ENCODE assay signal across 18 mouse cellular contexts in the genomic region with DNA sequence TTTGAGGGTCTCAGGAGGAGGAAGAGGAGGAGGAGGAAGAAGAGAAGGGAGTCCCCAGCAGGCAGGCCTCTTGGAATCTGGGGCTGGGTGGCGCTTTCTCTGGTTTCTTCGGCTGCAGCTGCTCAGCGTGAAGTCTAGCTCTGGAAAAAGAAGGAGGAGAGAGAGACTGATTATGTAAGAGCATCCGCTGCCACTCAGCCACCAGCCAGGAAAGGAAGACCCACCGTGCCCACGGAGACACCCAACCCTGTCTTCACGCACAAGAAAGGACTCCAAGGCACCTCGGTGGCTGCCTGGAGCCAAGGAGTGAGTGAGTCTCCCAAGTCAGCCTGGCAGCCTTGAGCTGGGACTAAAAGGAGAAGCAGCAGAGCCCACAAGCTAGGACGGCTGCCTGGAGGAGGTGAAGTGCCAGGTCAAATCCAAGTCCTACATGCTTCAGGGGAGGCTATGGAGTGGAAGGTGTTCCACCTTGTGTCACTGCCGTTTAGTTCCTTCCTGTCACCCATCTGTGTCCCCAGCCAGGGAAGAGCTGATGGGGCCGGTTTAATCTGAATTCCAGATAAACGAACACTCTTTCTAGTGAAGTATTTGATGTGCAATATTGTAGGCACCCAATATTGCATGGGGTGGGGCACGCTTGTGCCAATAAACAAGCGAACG. TPM values are rescaled to one million over a fixed set of nuclear protein-coding genes. Genes with fewer than 3 reads are reported as not detected.
A peak's percentile ranks its signal among the peaks of the same experiment; 100 is the strongest.
DNase-seq lines count a peak whose midpoint lies in the region; ATAC-seq and TF ChIP-seq lines count a peak whose summit lies in the region.
"Had no signal": no experiment of that assay in that cellular context is flagged by ENCODE, and none has a peak within 500 bp of the region (broad histone marks: within the 10 kb centered on the region; RNA-seq: fewer than 3 reads in every experiment).

No protein-coding gene starts in this region.

- no peak overlapping the region for H3K27ac ChIP-seq in hindbrain, embryonic 13.5 days
- H3K27ac ChIP-seq in hindbrain, embryonic 16.5 days (ENCODE audit: low read depth, low read length) = no peak overlapping the region
- H3K27ac ChIP-seq: heart, embryonic 10.5 days; lung, embryonic 15.5 days had no signal

- H3K4me2 ChIP-seq in hindbrain, embryonic 13.5 days = no peak overlapping the region
- no peak overlapping the region for H3K4me2 ChIP-seq in hindbrain, embryonic 16.5 days (ENCODE audit: low read length)
- H3K4me2 ChIP-seq: lung, embryonic 15.5 days had no signal

- peak; percentile 71 to 84 for DNase-seq in frontal cortex, adult 2 months (ENCODE audit: extremely low spot score in 1 of 2, low spot score in 1 of 2)
- peak; percentile 72 to 81 for DNase-seq in left cerebral cortex, postnatal 36 days (ENCODE audit: low spot score in 2 of 2)
- DNase-seq in adrenal gland, postnatal 10 days = no peak
- DNase-seq in ovary, adult 18-20 months (ENCODE audit: low spot score) = no peak
- DNase-seq in adipocyte (ENCODE audit: low spot score) = no peak
- DNase-seq: adrenal gland, adult 8-10 months; heart, postnatal 4 days; kidney, postnatal 4 days; thymus, adult 2 months had no signal

- no peak overlapping the region for H3K4me3 ChIP-seq in hindbrain, embryonic 13.5 days
- no peak overlapping the region for H3K4me3 ChIP-seq in hindbrain, embryonic 16.5 days (ENCODE audit: low read length)
- peak overlapping the region; percentile 64 for H3K4me3 ChIP-seq in E14TG2a.4 (replicated peaks; ENCODE audit: low read length)
- H3K4me3 ChIP-seq: heart, embryonic 10.5 days; lung, embryonic 15.5 days; myocyte had no signal

- H3K9me3 ChIP-seq in hindbrain, embryonic 13.5 days = no peaks in the 10 kb centered on the region
- H3K9me3 ChIP-seq in hindbrain, embryonic 16.5 days (ENCODE audit: control insufficient read depth, low read length) = no peaks in the 10 kb centered on the region
- H3K9me3 ChIP-seq in E14TG2a.4 (ENCODE audit: low read length) = no peaks in the 10 kb centered on the region
- H3K9me3 ChIP-seq: heart, embryonic 10.5 days; lung, embryonic 15.5 days; megakaryocyte, embryonic 14.5 days had no signal

- no peak for TF ChIP-seq CTCF in E14TG2a.4 (conservative IDR thresholded peaks at IDR 0.05; ENCODE audit: low read length)

- no peaks in the 10 kb centered on the region for H3K27me3 ChIP-seq in hindbrain, embryonic 13.5 days
- H3K27me3 ChIP-seq in hindbrain, embryonic 16.5 days (replicated peaks; ENCODE audit: control insufficient read depth, insufficient read depth, low read length) = no peaks in the 10 kb centered on the region
- no peaks in the 10 kb centered on the region for H3K27me3 ChIP-seq in E14TG2a.4 (ENCODE audit: insufficient read depth, low read length)
- H3K27me3 ChIP-seq: lung, embryonic 15.5 days; Patski had no signal

- 57% methylated on average over 15 of the region's 15 CpGs for WGBS in hindbrain, embryonic 13.5 days
- 54% methylated on average over 15 of the region's 15 CpGs for WGBS in hindbrain, embryonic 16.5 days

- intact Hi-C loops in left cerebral cortex, postnatal 36 days (cut with DNase I) = loop anchor here (2.0 to 10.0 kb wide), 2 partner anchors 91 to 339 kb away; a partner anchor contains a TSS

- H3K36me3 ChIP-seq in hindbrain, embryonic 13.5 days = no peaks in the 10 kb centered on the region
- H3K36me3 ChIP-seq in hindbrain, embryonic 16.5 days (ENCODE audit: control insufficient read depth, insufficient read depth, low read length) = no peaks in the 10 kb centered on the region
- no peaks in the 10 kb centered on the region for H3K36me3 ChIP-seq in E14TG2a.4 (ENCODE audit: insufficient read depth, low read length)
- H3K36me3 ChIP-seq: heart, embryonic 10.5 days; lung, embryonic 15.5 days had no signal

- 0 out of 2 replicates have a peak, but pooled peaks cover 7% of the 10 kb centered on the region for H3K4me1 ChIP-seq in hindbrain, embryonic 13.5 days (replicated peaks)
- H3K4me1 ChIP-seq in hindbrain, embryonic 16.5 days (ENCODE audit: control insufficient read depth, insufficient read depth, low read depth, low read length) = no peaks in the 10 kb centered on the region
- H3K4me1 ChIP-seq in E14TG2a.4 (replicated peaks; ENCODE audit: low read depth, low read length) = peaks cover 98% of the 10 kb centered on the region

- H3K9ac ChIP-seq in hindbrain, embryonic 13.5 days = 0 out of 2 replicates have a peak overlapping the region, but pooled peaks have one; percentile 46
- no peak overlapping the region for H3K9ac ChIP-seq in hindbrain, embryonic 16.5 days (ENCODE audit: low read depth, low read length)
- H3K9ac ChIP-seq: lung, embryonic 15.5 days had no signal

- no peak for ATAC-seq in hindbrain, embryonic 13.5 days (ENCODE audit: low FRiP score)
- ATAC-seq in hindbrain, embryonic 16.5 days = no peak
- ATAC-seq: Patski had no signal

RNA-seq across cellular contexts. Expression of a gene that starts 34.4 kb away (rescaled TPM):
- polyA plus RNA-seq in hindbrain, embryonic 13.5 days (2015; fragmentation: Nextera tagmentation; extraction: Ambion mirVana) = 19.0 and 20.4 TPM in 2 replicates
- polyA plus RNA-seq in hindbrain, embryonic 16.5 days (2015; fragmentation: Nextera tagmentation; extraction: Ambion mirVana) = 26.4 and 28.8 TPM in 2 replicates
- 202 and 212 TPM in 2 replicates for polyA plus RNA-seq in frontal cortex, adult 2 months (2012; rRNA removed)
- total RNA-seq in left cerebral cortex, postnatal 36 days (2021) = 100 to 1,000 TPM; 196 to 205 TPM
- total RNA-seq in adrenal gland, postnatal 10 days (2021) = 10 to 100 TPM; 28.3 to 38.3 TPM

RNA-seq across cellular contexts. Expression of a gene that starts 50.1 kb away (rescaled TPM):
- 2.7 and 2.8 TPM in 2 replicates for polyA plus RNA-seq in hindbrain, embryonic 13.5 days (2015; fragmentation: Nextera tagmentation; extraction: Ambion mirVana)
- 7.7 and 8.8 TPM in 2 replicates for polyA plus RNA-seq in hindbrain, embryonic 16.5 days (2015; fragmentation: Nextera tagmentation; extraction: Ambion mirVana)
- 110 and 119 TPM in 2 replicates for polyA plus RNA-seq in frontal cortex, adult 2 months (2012; rRNA removed)
- 100 to 1,000 TPM; 103 to 107 TPM for total RNA-seq in left cerebral cortex, postnatal 36 days (2021)
- 1 to 10 TPM; 8.6 to 9.9 TPM for total RNA-seq in adrenal gland, postnatal 10 days (2021)
- total RNA-seq: common myeloid progenitor, adult 5-6 weeks had no signal
- polyA plus RNA-seq: heart, embryonic 10.5 days had no signal

Comparison
In these comparisons a context has a peak if more than half of its experiments do, and no peak if none do; other contexts are left out.
1. DNase-seq: peak in frontal cortex, adult 2 months (2 of 2) and left cerebral cortex, postnatal 36 days (2 of 2); none in adrenal gland, postnatal 10 days (single experiment), ovary, adult 18-20 months (single experiment) and adipocyte (single experiment).
2. RNA of a gene that starts 50.1 kb away (polyA plus RNA-seq): 110 to 119 TPM in frontal cortex, adult 2 months; 7.7 to 8.8 TPM in hindbrain, embryonic 16.5 days and 2.7 to 2.8 TPM in hindbrain, embryonic 13.5 days; every median in the first group is over 10 times any median in the second.